Mouse (Mus musculus): Measurements from ENCODE around the gene Gm3264.
"Not testable (repeated sequence)": the region's sequence is repeated elsewhere in the genome, so short reads cannot be mapped to it uniquely, and the experiment has no call there.

- TF ChIP-seq TAL1, GATA1 (IDR thresholded peaks at IDR 0.05; ENCODE audit: low read length): not testable (repeated sequence)
Observed at GRCm38 (mm10) chr14:4892116-4892515, 36.7 kb downstream of the Gm3264 start, which contains the start of gene Gm3278.
